Mouse (Mus musculus): ENCODE data around the gene Rbm34.

DNA sequence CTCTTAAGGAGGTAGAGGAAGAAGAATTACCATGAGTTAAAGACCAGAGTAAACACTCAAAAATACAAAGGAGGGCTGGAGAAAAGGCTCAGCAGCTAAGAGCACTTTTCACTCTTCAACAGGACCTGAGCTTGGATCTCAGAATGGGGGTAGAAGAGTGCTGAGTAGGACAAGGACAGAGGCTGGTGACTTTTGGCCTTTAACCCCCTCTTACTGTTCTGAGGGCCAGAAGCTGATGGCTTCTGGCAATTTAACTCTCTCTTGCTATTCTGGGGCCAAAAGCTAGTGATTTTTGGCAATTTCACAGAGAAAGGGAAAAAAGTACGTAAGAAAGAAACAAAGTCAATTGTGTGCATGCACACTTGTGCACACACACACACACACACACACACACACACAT lies 8.0 kb downstream of the Rbm34 start:
- TF ChIP-seq GATA1 (IDR thresholded peaks at IDR 0.05; ENCODE audit: borderline replicate concordance, low read length) (no peak), FLI1 (IDR thresholded peaks at IDR 0.05; ENCODE audit: low read length) (no peak)
